Mouse (Mus musculus): ENCODE measurements at regions not wholly inside any gene's neighbourhood (a gene's known extent, or its start where the extent isn't known, plus 50 kb on each side); places are given as distances from the start of the nearest gene placed in this dataset.

DNA sequence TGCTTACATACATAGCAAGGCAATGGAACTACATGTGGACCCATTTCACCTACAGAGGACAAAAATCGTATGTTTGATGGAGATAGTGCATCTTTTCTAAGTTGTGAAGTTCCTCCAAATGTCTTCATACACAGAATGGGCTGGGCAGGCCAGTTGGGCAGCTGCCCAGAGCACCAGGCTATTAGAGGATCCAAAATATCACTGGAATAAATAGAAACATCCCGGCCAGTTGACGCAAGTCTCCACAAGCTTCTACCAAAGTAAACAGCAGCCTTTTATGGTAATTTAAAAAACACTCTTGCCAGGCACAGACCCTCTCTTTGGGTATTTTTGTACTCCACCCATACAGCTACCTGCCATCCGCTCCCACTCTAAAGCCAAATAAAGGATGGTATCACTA, 400.9 kb downstream of the H2al1j start:
- 81% methylated on average over 4 of the region's 4 CpGs for WGBS
- H3K4me1 ChIP-seq (ENCODE audit: control insufficient read depth, insufficient read depth, insufficient read length, low read length) = no peaks in the 10 kb centered on the region
- H3K27ac ChIP-seq (ENCODE audit: insufficient read depth, low read depth, low read length) = no peak overlapping the region
- H3K27me3 ChIP-seq (ENCODE audit: control insufficient read depth, insufficient read depth, low read length) = no peaks in the 10 kb centered on the region
- H3K4me3 ChIP-seq (ENCODE audit: low read depth, low read length) = no peak overlapping the region
- H3K36me3 ChIP-seq (ENCODE audit: control insufficient read depth, insufficient read depth, low read length) = no peaks in the 10 kb centered on the region
- TF ChIP-seq CTCF (IDR thresholded peaks at IDR 0.05; ENCODE audit: extremely low read depth, insufficient read length, insufficient replicate concordance, low read depth, low read length) (no peak), POLR2A (IDR thresholded peaks at IDR 0.05; ENCODE audit: low read depth, low read length) (no peak)

DNA sequence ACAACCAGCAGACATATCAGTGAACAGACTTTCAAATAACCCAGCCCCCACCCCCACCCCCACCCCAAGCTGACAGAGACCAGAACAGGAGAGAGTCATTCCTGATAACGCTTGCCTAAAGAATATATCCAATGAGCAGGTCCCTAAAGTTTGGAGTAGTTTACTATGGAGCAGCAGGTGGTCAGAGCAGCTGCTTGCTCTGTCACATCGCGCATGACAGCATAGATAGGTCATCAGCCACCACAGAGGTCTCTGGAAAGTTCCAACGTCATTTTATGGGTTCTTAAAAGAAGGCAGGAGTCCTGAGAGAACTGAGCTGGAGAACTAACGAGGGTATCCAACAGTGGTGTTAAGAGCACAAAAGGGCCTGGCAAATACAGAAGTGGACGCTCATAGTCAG, 402.4 kb downstream of the H2al1j start:
- Histone ChIP-seq H3K27me3 (ENCODE audit: control insufficient read depth, insufficient read depth, low read length) (no peaks in the 10 kb centered on the region), H3K4me1 (ENCODE audit: control insufficient read depth, insufficient read depth, insufficient read length, low read length) (no peaks in the 10 kb centered on the region), H3K36me3 (ENCODE audit: control insufficient read depth, insufficient read depth, low read length) (no peaks in the 10 kb centered on the region), H3K27ac (ENCODE audit: insufficient read depth, low read depth, low read length) (no peak overlapping the region), H3K4me3 (ENCODE audit: low read depth, low read length) (no peak overlapping the region)
- TF ChIP-seq POLR2A (IDR thresholded peaks at IDR 0.05; ENCODE audit: low read depth, low read length) (no peak), CTCF (IDR thresholded peaks at IDR 0.05; ENCODE audit: extremely low read depth, insufficient read length, insufficient replicate concordance, low read depth, low read length) (no peak)
- 75% methylated on average over 6 of the region's 6 CpGs for WGBS

DNA sequence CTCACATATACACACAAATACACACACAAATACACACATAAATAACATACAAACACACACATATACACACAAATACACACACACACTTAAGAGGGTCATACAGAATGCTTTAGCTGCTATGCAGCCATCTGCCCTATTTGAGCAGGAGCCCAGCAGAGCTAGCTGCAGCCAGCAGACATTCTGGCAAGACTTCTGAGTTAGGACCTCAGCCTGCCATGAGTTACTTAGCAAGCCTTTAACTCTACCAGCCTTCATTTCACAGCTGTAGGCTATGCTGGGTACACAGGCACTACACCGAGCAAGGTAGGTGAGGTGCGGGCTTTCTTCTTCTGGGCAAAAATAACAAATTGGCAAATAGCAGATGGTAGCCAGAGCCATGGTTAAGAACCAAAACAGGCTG, 404.7 kb downstream of the H2al1j start:
- 89% methylated on average over 2 of the region's 2 CpGs for WGBS
- H3K36me3 ChIP-seq (ENCODE audit: control insufficient read depth, insufficient read depth, low read length) = no peaks in the 10 kb centered on the region
- no peaks in the 10 kb centered on the region for H3K27me3 ChIP-seq (ENCODE audit: control insufficient read depth, insufficient read depth, low read length)

DNA sequence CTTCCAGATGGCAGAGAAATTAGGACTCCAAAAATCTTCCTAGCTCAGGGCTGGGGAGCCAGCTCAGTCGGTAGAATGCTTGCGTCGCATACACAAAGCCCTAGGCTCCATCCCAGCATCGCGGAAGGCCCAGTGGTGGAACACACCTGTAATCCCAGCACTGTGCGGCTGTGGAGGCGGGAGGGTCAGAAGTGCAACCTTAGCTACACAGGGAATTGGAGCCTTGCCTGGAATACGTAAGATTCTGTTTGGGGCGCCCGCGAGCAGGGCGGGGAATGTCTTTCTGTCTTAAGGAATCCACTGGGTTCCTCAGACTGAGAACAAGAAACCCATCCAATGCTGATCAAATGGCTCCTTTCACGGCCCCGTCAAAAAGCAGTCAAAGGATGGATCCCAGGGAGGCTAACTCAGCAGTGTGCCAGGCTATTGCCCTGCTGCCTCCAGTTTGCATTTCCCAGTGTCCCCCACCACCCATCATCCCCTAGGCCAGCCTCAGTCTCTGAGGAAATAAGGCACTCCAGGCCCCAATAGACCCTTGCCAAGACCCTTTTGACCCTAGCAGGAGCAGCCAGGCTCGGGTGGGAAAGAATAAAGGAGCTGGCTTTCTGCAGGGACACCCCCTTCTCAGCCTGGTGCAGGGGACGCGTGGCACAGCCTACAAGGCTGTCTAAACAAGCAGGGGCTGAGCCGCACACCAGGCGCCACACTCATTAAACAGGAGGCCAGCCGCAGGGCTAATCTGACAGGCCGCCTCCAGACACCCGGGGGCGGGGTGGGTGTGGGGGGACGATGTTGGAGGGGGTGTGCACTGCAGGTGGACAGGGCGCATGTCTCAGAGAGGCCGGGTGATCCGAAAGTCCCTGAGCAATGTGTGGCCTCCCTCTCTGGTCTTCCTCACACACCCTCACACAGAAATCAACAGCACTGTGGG, 407.1 kb downstream of the H2al1j start:
- no peaks in the 10 kb centered on the region for H3K36me3 ChIP-seq (ENCODE audit: control insufficient read depth, insufficient read depth, low read length)
- no peak overlapping the region for H3K4me3 ChIP-seq (ENCODE audit: low read depth, low read length)
- H3K4me1 ChIP-seq (ENCODE audit: control insufficient read depth, insufficient read depth, insufficient read length, low read length) = peaks cover 5% of the 10 kb centered on the region; the same call in 1 of the 2 replicates
- TF ChIP-seq CTCF (IDR thresholded peaks at IDR 0.05; ENCODE audit: extremely low read depth, insufficient read length, insufficient replicate concordance, low read depth, low read length) = no peak
- TF ChIP-seq POLR2A (IDR thresholded peaks at IDR 0.05; ENCODE audit: low read depth, low read length) = no peak
- WGBS = 31% methylated on average over 27 of the region's 27 CpGs
- H3K27ac ChIP-seq (ENCODE audit: insufficient read depth, low read depth, low read length) = peak overlapping the region; percentile 35; the same call in 1 of the 2 replicates
- H3K27me3 ChIP-seq (ENCODE audit: control insufficient read depth, insufficient read depth, low read length) = no peaks in the 10 kb centered on the region

More for the DNA sequence above, 404.7 kb downstream of the H2al1j start:
- Histone ChIP-seq H3K27ac (ENCODE audit: insufficient read depth, low read depth, low read length) (no peak overlapping the region), H3K4me3 (ENCODE audit: low read depth, low read length) (no peak overlapping the region), H3K4me1 (ENCODE audit: control insufficient read depth, insufficient read depth, insufficient read length, low read length) (peaks cover 5% of the 10 kb centered on the region; the same call in 1 of the 2 replicates)
- TF ChIP-seq POLR2A (IDR thresholded peaks at IDR 0.05; ENCODE audit: low read depth, low read length) = no peak
- TF ChIP-seq CTCF (IDR thresholded peaks at IDR 0.05; ENCODE audit: extremely low read depth, insufficient read length, insufficient replicate concordance, low read depth, low read length) = no peak

DNA sequence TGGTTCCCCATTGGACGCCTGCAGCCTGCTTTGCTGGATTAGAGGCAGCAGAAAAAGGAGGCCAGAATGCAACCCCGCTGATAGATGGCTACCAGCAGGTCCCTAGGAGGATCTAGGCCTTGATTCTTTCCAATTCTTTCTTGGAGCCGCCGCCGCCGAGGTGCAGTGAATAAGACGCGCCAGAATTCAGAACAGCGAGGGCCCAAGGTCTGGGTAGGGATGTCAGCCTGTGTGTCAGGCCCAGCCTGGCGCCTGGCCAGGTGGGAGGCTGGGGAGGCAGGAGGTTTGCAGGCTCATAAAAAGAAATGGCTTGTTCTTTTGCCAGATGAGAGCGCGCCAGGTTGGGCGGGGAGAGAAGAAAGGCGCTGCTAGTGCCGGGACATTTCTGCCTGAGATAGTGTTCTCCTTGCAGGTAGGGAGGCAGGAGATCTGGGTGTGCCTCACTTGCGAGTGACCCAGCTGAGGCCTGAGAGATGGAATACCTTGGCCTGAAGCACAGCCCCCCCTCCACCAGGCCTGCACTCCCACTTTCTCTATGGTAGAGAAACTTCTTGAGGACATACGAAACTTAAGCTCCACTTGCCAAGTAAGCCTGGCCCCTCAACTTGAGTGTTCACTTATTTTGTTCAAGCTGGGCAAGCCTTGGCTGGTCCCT, 408.0 kb downstream of the H2al1j start:
- H3K27me3 ChIP-seq (ENCODE audit: control insufficient read depth, insufficient read depth, low read length) = no peaks in the 10 kb centered on the region
- H3K27ac ChIP-seq (ENCODE audit: insufficient read depth, low read depth, low read length) = peak overlapping the region; percentile 35; the same call in 1 of the 2 replicates
- 29% methylated on average over 17 of the region's 17 CpGs for WGBS
- H3K36me3 ChIP-seq (ENCODE audit: control insufficient read depth, insufficient read depth, low read length) = no peaks in the 10 kb centered on the region
- no peak overlapping the region for H3K4me3 ChIP-seq (ENCODE audit: low read depth, low read length)
- TF ChIP-seq CTCF (IDR thresholded peaks at IDR 0.05; ENCODE audit: extremely low read depth, insufficient read length, insufficient replicate concordance, low read depth, low read length) = no peak
- TF ChIP-seq POLR2A (IDR thresholded peaks at IDR 0.05; ENCODE audit: low read depth, low read length) = no peak
- peaks cover 5% of the 10 kb centered on the region; the same call in 1 of the 2 replicates for H3K4me1 ChIP-seq (ENCODE audit: control insufficient read depth, insufficient read depth, insufficient read length, low read length)

DNA sequence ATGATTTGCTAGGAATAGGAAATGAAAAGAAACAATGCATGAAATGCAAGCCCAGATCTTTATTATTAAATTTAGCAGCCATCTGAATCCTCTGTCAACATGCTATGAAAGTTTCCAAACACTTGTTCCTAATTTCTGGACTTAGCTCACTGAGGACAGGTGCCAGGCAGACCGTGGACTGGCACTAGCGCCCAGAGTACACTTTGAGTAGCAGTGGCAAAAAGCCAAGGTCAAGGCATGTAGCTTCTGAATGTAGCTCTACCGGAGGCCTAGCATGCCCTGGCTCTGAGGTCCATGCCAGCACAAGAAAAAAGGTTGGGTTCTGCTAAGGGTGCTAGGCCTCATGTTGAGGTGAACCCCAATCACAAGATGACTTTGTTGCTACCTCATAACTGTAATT, 408.9 kb downstream of the H2al1j start:
- no peaks in the 10 kb centered on the region for H3K27me3 ChIP-seq (ENCODE audit: control insufficient read depth, insufficient read depth, low read length)
- no peaks in the 10 kb centered on the region for H3K36me3 ChIP-seq (ENCODE audit: control insufficient read depth, insufficient read depth, low read length)
- TF ChIP-seq POLR2A (IDR thresholded peaks at IDR 0.05; ENCODE audit: low read depth, low read length) (no peak), CTCF (IDR thresholded peaks at IDR 0.05; ENCODE audit: extremely low read depth, insufficient read length, insufficient replicate concordance, low read depth, low read length) (no peak)
- WGBS = 29% methylated on average over 3 of the region's 3 CpGs
- H3K4me1 ChIP-seq (ENCODE audit: control insufficient read depth, insufficient read depth, insufficient read length, low read length) = peaks cover 5% of the 10 kb centered on the region; the same call in 1 of the 2 replicates
- H3K4me3 ChIP-seq (ENCODE audit: low read depth, low read length) = no peak overlapping the region
- H3K27ac ChIP-seq (ENCODE audit: insufficient read depth, low read depth, low read length) = no peak overlapping the region

DNA sequence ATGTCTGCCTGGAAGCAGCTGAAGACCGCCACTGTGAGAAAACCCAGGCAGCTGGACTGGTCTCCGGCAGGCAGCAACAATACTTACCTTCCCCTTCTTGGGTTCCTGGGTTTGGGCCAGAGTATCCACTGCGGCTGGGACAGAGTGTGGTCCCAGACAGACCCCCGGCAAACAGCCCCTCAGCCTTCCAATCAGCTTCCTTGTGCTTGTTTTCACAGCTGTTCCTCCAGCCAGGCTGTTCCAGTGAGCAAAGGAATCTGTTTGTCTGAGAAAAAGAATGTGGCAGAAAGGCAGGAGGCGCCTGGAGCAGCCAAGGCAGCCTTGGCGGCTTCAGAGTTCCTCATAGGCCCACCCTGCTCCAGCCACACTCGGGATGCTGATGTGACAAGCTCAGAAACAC, 411.9 kb downstream of the H2al1j start:
- TF ChIP-seq POLR2A (IDR thresholded peaks at IDR 0.05; ENCODE audit: low read depth, low read length) = no peak
- no peak for TF ChIP-seq CTCF (IDR thresholded peaks at IDR 0.05; ENCODE audit: extremely low read depth, insufficient read length, insufficient replicate concordance, low read depth, low read length)
- Histone ChIP-seq H3K27me3 (ENCODE audit: control insufficient read depth, insufficient read depth, low read length) (no peaks in the 10 kb centered on the region), H3K4me1 (ENCODE audit: control insufficient read depth, insufficient read depth, insufficient read length, low read length) (peaks cover 5% of the 10 kb centered on the region; the same call in 1 of the 2 replicates), H3K4me3 (ENCODE audit: low read depth, low read length) (no peak overlapping the region), H3K27ac (ENCODE audit: insufficient read depth, low read depth, low read length) (no peak overlapping the region), H3K36me3 (ENCODE audit: control insufficient read depth, insufficient read depth, low read length) (no peaks in the 10 kb centered on the region)
- WGBS = 77% methylated on average over 7 of the region's 7 CpGs
